Mouse (Mus musculus) adrenal gland, postnatal 25 days (tissue): ENCODE measurements around the gene Serpinb6b. TPM values are rescaled to one million over a fixed set of nuclear protein-coding genes. Genes with fewer than 3 reads are reported as not detected.
"Not testable (repeated sequence)": the region's sequence is repeated elsewhere in the genome, so short reads cannot be mapped to it uniquely, and the experiment has no call there.

Experiments
- DNase-seq: peaks from one replicate; pipeline ENCODE4 v3.0.0; 2021; ENCODE audit warnings: mixed read lengths
- long read RNA-seq: library from polyadenylated mRNA; stranded (forward); transcript quantifications from one replicate; pipeline ENCODE4 v2.0.0, GENCODE M21; 2021
- total RNA-seq: library from RNA; stranded (reverse); gene quantifications from 2 replicates; pipeline ENCODE4 v1.2.3, GENCODE M21; 2021

Serpinb6b gene
- 43.9 and 61.3 TPM in 2 replicates for total RNA-seq
- long read RNA-seq, transcript Serpinb6b-202 (7 exons, 2,193 nt): major isoform, 39 of 44 reads
- long read RNA-seq, partial matches to known transcripts: 1 of 44 reads
- long read RNA-seq, other reads (novel, unspliced or antisense): 4 of 44 reads

- peak; percentile 51 for DNase-seq
Measured at GRCm38 (mm10) chr13:32964989-32965811, at the start of gene Serpinb6b. Gene Serpinb6b, plus strand, starts transcription at chr13:32965209.

- DNase-seq: no peak
Measured at GRCm38 (mm10) chr13:32922622-32923021, 42.4 kb upstream of the Serpinb6b start.

- no peak for DNase-seq
Measured at GRCm38 (mm10) chr13:32924578-32925360, 40.2 kb upstream of the Serpinb6b start.

- DNase-seq: no peak
Measured at GRCm38 (mm10) chr13:32926661-32927060, 38.3 kb upstream of the Serpinb6b start.

- DNase-seq: no peak
Measured at GRCm38 (mm10) chr13:32927241-32927640, 37.8 kb upstream of the Serpinb6b start.

GRCm38 (mm10) chr13:32929107-32929750, 35.8 kb upstream of the Serpinb6b start:
- DNase-seq: no peak

GRCm38 (mm10) chr13:32934706-32935381, 30.2 kb upstream of the Serpinb6b start:
- DNase-seq: no peak

GRCm38 (mm10) chr13:32938275-32938674, 26.7 kb upstream of the Serpinb6b start:
- DNase-seq: not testable (repeated sequence)

- DNase-seq: not testable (repeated sequence)
Measured at GRCm38 (mm10) chr13:32939191-32939590, 25.8 kb upstream of the Serpinb6b start.

GRCm38 (mm10) chr13:32956537-32956936, 8.5 kb upstream of the Serpinb6b start:
- no peak for DNase-seq

- DNase-seq: no peak
Measured at GRCm38 (mm10) chr13:32957917-32958316, 7.1 kb upstream of the Serpinb6b start.

- DNase-seq: peak; percentile 18
Measured at GRCm38 (mm10) chr13:32958521-32958920, 6.5 kb upstream of the Serpinb6b start.

- no peak for DNase-seq
Measured at GRCm38 (mm10) chr13:32963990-32964753, 837 bp upstream of the Serpinb6b start.

GRCm38 (mm10) chr13:32966116-32966515, 1.1 kb downstream of the Serpinb6b start:
- DNase-seq: no peak

- DNase-seq: no peak
Measured at GRCm38 (mm10) chr13:32967233-32967632, 2.2 kb downstream of the Serpinb6b start.

GRCm38 (mm10) chr13:32968353-32968984, 3.5 kb downstream of the Serpinb6b start:
- no peak for DNase-seq

GRCm38 (mm10) chr13:32968996-32969640, 4.1 kb downstream of the Serpinb6b start:
- DNase-seq: no peak

- no peak for DNase-seq
Measured at GRCm38 (mm10) chr13:32969641-32970040, 4.6 kb downstream of the Serpinb6b start.

GRCm38 (mm10) chr13:32970776-32971175, 5.8 kb downstream of the Serpinb6b start:
- no peak for DNase-seq

GRCm38 (mm10) chr13:32974268-32974667, 9.3 kb downstream of the Serpinb6b start:
- no peak for DNase-seq
